Mouse (Mus musculus) brain, embryonic 18.5 days (tissue): ENCODE measurements around the gene Wdfy1.
A peak's percentile ranks its signal among the peaks of the same experiment; 100 is the strongest.

Experiments used
- DNase-seq: peaks from one replicate; pipeline ENCODE4 v3.0.0-alpha.2; 2012; ENCODE audit warnings: low read depth, low spot score

Wdfy1 gene

DNA sequence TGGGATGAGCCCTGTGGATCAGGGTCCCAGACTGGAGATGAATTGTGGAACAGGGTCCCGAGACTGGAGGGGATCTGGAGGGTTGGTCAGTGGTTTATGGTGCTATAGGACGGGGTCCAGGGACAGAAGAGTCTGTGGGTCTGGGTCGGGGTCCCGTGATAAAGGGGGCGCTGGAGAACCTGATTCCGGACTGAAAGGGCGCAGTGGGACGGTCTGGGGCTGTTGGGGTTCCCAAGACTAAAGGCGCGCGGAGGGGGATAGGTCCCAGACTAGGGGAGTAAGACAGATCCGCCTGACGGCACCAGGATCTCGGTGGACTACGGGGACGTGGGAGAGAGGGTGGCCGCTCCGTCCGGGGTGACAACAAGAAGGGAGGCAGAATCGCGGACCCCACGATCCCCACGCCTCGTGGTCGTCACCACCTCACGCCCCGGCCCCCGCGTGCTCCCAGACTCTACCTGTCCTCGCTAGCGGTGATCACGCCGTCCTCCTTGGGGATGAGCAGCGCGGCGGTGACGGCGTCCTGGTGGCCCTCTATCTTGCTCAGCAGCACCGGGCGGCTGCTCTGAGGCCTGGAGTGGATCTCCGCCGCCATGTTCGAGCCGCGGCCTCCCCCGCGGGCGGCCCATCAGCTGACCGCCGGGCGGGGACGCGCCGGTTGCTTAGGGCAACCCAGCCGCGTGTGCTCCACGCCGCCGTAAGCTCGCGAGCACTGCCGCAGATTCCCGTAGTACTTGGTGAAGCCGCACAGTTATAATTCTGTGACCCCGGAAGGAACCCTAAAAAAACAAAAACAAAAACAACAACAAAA is 14.6 kb downstream of the Wdfy1 start:
- peak; percentile 79 for DNase-seq

DNA sequence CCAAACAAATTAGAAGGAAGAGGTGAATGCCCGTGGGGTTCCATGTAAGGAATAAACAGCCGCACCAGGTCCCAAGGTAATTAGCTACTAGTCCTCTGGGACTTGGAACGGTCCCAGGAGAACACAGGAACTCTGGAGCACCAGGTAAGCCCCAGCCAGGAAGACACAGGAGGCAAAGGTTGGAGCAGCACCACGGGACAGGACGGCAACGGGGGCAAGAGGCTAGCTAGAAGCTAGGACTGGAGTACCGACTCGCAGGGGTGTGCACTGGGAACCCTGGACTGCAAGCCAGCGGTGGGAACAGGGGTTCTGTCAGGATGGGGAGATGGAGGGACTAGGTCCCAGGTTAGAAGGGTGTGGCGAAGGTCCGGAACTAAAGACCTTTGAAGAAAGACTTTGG is 15.3 kb downstream of the Wdfy1 start:
- no peak for DNase-seq

DNA sequence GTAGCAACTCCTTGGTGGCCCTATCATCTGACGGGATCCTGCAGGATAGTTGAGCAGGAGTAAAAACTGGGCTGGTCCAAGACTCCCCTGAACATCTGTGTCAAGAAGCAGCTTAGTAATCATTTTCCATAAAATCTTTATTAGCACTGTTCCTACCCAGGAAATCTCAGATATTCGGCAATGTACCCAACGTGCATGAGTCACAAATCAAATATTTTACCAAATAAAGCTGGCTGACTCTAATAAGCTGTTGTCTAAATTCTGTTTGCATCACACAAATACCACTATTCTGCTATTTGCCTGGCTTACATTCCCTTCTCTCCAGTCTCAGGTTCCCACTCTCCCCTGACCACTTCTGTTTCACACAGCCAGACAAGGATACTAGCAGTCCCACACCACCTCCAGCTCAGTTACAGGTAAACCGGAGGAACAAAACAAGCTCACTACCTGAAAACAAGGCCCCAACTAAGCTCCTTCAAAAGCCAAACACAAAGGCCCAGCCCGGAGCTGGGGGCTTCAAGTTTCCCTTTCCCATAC is 16.4 kb downstream of the Wdfy1 start:
- DNase-seq: no peak

DNA sequence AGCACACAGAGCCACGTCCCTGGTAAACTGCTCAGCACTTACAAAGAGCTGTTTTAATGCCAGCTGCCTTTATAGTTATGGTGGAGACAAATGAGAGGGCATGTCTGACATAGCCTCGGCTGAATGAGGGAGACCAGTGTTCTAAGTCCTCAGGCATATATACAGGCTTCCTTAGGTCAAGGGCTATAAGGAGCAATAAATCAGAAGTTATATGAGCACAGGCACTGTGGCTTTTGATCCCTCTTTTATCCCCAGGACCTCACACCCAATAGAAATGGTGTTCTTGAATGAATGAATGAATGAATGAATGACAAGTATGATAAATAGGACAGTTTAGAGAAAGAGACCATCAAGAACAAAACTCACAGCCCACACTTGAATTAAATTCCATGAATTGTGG is 16.9 kb downstream of the Wdfy1 start:
- no peak for DNase-seq

DNA sequence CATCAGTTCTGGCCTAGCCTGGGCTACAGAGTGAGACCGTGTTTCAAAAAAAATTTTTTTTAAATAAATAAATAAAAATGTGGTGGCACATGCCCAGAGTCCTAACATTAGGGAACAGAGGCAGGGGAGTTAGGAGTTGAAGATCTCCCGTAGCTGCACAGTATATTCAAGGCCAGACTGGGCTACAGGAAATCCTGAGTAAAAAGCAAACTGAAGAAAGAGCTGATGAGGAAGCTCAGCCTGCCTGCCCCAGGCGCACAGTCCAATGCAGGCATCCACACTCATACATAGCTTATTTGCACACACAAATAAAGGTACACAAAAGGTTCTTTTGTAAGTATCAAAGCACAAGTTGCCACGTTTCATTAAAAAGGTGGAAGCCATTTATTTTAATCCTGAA is 18.3 kb downstream of the Wdfy1 start:
- no peak for DNase-seq

DNA sequence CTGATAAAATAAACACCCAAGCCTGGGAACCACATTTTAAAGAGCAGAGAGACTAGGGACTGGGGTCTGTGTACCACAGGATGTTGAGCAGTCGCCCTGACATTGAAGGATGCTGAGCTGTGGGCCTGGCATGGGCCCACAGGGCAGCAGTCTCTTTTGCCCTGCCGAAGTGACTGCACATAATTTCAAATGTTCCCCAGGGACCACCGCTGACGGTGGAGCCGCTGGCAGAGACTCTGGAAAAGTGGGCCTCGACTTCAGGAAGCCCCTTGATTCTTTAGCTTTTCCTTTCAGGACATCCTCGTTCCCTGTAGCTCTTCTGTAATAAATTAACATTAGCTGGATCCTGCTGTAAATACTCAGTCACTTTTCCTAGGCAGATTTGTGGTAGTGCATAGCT is 18.8 kb downstream of the Wdfy1 start:
- no peak for DNase-seq

DNA sequence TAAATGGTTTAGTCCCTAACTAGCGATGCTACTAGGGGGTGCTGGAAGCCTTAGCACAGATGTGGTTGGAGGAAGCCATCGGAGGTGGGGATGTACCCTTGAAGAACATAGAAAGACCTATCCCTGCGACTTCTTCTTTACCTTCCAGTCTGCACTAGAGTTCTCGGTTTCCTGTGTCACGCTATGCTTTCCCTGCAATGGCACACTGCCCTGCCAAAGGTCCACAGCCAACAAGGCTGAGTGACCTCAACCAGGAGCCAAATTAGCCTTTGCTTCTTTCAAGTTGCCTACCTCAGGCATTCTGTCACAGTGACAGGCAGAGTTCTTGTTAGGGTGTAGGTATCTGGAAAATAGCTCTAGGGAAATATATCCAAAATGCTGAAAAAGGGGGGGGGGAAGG is 19.5 kb downstream of the Wdfy1 start:
- no peak for DNase-seq

DNA sequence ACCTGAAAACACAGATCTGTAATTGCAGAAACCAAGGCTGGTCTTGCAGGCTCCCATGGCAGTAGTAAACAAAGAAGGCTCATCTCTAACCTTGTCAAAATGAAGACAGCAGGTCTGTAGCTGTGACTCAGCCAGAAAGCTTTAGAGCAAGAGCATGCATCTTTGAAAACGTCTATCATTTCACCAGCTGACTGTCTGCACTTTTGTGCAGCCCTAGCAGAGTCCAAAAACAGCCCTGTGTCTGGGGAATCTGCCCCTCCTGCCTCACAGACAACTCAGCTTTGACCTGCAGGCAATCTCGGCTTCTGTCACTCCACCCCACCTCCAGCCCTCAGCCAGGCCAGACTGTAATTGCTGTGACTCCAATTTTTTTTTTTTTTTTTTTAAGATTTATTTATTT is 20.6 kb downstream of the Wdfy1 start:
- no peak for DNase-seq

DNA sequence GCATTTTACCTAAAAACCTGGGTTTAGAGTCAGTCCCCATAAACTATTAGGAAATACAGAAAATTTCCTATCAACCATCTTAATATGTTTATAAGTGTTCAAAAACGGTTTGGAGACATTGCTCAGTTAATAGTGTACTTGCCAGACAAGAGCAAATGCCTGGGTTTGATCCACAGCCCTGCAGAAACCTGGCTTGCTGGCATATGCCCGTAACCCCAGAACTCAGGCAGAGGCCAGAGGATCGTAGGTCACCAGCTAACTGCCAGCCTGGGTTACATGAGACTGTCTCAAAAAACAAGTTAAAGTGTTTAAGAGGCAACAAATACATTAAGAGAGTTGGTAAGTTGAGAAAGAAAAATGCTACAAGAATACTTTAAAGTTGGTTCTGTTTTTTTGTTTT is 21.0 kb downstream of the Wdfy1 start:
- DNase-seq: no peak

DNA sequence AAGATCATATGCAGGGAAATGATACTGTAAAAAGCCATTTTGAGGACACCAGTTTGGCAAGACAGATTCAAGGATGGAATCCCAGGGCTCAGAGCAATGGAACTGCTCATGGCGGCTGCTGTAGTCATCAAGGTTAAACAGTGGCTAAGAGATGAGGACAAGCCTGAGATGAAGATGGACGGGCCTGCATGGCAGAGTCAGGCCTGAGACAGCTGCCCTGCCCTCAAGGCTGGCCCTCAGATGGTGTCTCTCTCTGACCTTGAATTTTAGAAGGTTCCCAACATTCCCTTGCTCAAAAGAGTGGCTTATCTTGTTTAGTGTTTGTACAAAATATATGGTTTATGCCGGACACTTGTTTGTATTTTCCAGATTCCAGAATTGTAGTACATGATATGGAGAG is 22.5 kb downstream of the Wdfy1 start:
- no peak for DNase-seq

DNA sequence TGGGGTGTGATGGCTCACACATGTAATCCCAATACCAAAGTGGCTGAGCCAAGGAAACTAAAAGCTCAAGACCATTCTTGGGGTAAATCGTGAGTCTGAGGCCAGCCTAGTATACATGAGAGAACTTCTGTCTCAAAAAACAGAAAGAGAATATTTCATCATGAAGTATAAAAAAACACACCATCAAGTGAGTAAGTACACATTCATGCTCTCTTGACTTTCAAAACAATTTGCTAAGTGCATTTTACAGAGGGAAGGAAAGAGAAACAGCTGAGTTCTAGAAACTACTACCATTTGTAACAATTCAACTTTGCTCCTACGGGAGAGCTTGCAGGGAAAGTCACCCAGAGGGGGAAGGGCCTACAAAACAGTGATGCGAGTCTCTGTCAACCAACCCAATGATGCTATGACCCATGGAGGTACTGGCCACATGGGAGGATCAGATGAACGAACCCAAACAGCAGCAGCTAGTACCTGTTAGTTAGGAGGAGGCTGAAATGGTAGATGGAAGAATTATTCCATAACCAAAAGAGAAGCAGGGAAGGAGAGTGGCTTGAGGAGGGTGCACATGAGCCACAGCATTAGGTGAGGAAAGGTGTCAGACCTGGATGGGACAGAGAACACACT is 23.1 kb downstream of the Wdfy1 start:
- DNase-seq: no peak

DNA sequence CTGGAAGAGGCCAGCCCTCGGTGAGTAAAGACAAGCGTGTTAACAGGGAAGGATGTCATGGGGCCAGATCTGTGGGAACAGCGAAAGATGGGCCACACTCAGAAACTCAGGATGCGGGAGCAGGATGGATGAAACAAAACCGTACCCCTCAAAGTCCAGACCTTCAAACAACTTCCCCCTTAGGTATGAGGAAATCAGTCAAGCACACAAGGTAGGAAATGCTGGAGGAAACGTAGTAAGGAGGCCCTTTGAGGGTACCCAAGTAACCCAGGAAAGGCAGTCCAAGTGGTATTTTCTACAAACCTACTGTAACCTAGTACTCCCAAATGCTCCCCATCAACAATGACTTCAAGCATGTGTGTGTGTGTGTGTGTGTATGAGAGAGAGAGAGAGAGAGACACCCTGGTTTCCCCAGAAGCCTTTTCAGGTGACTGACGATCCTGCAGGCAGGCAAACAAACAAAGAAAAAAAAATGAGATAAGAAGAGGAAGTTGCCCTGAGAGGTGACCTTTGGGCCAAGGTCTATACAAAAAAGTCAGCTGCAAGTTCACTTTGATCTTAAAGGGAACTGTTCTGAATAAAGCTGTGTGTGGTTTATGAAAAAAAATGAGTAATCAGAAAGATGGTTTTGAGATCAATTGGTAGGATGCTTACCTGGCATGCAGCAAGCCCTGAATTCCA is 23.8 kb downstream of the Wdfy1 start:
- DNase-seq: no peak

DNA sequence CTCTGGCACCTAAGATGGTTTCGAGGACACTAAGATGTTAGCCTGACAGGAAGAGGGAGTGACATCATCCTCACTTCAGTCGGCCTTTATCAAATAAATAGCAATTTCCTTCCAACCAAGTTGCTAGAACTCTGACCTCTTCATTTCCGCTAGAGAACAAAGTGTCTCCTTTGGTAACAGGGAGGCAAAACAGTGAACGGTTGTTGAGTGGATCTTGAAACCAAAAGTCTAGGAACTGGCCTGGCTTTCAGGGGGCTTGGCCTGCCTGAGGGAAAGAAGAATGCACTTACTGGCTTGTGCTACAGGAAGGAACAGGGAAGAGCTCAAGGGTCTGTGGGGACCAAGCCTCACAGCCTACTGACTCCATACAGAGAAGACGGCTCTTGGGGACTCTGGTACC is 24.8 kb downstream of the Wdfy1 start:
- DNase-seq: no peak

DNA sequence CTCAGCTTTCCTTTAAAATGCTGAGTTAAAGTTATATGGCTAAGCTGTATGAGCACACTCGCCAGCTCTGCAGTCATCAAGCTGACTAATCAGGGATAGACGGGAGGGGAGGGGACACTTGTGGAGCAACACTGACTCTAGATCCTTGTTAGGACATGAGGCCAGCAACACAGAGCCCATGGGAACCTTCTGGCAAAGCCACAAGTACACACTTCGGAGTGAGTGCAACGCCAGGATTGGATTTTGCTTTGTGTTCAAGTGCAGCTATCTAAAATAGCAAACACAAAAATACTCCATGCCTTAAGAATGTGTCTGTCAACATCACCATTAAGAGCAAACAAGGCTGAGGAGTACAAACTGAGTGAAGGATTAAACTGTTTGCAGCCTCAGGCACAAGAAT is 29.9 kb downstream of the Wdfy1 start:
- DNase-seq: no peak

DNA sequence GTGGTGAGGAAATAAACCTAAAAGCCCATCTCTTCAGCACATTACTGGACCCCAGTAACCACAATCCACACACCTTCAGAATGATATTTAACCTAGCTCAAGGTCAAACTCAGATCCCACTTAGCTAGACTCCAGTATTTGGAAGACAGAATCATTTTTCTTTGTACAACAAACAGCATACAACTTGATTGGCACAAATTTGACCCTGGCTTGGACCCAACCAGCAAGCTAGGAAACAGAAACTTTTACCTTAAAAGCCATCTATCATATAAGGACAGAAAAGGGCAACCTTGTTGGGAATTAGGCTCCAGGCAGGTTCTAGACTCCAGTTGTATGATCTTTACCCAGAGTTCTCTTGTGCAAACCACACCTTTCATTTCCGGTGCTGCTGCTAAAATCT is 32.6 kb downstream of the Wdfy1 start:
- no peak for DNase-seq

DNA sequence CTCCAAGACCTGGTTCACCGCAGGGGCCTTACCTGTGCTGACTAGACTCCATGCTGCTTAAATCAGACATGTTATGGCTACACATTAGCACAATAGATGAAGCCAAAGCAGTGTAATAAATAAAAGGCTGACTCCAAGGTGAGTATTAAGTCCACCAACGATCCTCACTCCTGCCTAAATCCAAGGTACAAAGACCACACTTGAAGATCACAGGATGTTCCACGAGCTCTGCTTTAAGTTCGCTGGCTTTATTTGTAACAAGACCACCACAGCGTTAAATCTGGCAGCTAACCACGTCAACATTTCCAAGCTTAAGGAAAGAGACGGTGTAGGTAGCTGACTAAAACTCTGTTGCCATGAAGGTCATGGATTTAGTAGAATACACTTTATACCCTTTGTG is 33.0 kb downstream of the Wdfy1 start:
- DNase-seq: no peak

DNA sequence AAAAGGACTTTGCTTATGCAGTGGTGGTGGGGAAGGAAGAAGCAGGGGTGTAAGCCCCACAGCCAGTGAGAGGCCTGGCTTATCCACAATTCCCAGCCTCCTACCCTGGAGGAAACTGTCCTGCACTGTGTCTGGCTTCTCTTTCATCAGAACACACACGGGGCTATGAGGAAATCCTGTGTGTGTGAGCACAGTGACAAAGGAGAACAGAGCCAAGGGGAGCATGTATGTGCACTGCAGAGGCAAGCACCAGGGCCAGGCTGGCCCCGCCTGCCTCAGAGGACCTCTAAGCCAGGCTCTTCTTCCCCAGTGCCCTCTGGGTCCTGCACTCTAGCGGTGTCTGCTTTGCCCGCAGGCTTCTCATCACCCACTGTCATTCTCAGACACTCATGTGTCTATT is 34.9 kb downstream of the Wdfy1 start:
- no peak for DNase-seq

DNA sequence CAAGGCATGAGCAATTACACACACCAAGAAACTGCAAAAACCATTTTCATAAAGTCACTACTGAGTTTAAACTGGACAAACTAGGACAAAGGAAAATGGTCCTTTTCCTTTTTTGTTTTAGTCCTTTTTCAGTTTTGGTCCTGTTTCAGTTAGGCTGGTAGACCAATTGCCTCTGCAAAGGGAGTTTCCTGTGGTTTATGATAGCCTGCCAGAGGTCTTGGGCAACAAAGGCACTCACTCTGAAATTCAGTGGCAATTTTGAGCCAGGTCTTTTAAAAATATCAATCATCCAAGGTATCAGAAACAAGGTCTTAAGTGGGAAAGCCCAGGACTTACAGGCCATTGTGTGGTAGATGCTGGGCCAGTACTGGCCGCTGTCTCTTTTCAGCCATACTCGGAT is 36.2 kb downstream of the Wdfy1 start:
- no peak for DNase-seq

DNA sequence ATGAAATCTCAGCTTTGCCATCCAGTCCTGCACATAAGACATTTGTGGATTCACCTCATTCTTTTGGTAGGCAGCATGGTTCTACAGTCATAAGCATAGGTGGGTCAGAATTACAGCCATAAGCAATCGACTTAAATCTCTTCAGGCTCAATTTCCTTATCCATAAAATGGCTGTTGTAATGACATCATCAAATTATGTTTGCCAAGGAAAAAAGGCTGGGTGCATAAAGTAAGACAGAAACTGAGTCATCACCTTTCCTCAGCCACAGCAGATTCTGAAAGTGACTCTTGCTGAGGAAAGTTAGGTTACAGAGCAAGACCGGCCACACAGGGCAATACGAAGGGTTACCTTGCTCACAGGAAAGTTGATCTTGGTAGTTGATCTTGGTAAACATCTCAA is 39.5 kb downstream of the Wdfy1 start:
- no peak for DNase-seq

DNA sequence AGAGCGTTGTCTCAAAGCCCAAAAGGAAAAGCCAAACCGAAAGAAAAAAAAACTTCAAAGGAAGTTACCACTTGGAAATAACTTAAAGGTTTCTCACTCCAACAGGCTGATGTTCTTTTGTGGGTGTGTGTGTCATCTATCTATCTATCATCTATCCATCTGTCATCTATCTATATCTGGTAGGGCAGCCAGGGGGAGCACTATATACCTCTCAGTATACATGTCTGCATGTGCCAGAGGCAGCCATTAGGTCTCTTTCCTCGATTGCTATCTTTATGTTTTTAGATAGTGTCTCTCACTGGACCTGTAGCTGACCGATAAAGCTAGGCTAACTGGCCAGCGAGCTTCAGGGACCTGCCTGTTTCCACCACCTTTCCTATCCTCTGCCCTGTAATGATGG is 41.1 kb downstream of the Wdfy1 start:
- DNase-seq: no peak

DNA sequence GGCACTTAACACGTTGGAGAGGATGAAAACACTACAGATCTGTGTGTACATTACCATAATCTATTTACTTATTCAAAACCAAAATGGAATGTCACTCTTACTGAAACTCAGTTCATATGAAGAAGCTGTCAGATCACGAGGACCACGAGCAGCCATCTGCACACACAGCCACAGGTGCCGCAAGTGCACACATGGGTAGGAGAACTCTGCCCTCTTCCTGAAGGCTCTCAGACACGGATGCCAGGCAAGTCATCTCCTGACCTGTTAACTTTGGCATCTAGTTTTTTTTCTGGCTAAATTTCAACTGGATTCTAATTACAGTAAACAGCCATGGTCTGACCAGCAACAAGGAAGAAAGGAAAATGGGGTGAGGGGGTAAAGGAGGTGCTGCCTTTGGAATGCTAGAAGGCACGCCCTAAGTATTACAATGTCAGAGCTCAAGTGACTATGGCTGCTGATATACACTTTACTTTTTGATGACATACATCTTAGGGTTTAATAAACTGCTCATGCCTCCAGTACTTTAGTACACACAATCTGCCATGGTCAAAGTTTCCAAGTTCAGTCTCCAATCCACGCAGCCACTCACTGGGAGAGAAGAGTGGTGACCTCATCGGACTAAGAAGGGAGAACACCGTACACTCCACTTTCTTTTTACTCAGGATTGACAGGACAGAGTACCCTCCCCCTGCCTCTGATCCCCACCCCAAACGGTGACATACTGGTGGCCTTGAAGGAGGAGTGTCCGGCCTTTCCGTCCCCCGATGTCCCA is 61.6 kb downstream of the Wdfy1 start:
- no peak for DNase-seq

DNA sequence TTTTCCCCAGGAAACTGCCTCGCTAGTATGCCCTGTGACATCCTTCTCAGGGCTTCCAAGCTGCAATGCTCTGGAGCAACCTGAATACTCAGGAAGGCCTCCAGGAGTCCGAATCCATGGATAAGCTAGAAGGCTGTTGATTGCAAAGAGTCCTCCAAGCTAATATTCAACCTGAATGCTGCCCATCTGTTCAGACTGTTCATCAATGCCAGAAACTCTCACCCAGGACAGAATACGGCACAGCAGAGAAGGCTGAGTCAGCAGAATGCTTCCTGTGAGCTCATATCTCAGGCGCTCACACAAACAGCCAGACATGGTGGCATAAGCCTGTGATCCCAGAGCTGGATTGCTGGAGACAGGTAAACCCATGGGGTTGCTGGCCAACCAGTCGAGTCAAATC is 62.9 kb downstream of the Wdfy1 start:
- DNase-seq: no peak
